Mouse (Mus musculus) midbrain, embryonic 12.5 days (tissue): ENCODE measurements around the gene Accs. TPM values are rescaled to one million over a fixed set of nuclear protein-coding genes. Genes with fewer than 3 reads are reported as not detected.

Source experiments
- ATAC-seq: fragments of 200-750 bp; cut with Nextera tagmentation; 2 replicates; pipeline ENCODE4 v1.8.0; 2017; ENCODE audit warnings: low read depth, moderate TSS enrichment, moderate library complexity; ENCODE audit not compliant: low FRiP score
- H3K27ac ChIP-seq: fragments of 300-500 bp; sonication (generic); replicated peaks from 2 replicates; pipeline ENCODE4 v1.5.1; 2016; ENCODE audit warnings: mild to moderate bottlenecking
- H3K27me3 ChIP-seq: fragments of 300-500 bp; sonication (generic); 2 replicates; pipeline ENCODE4 v1.6.1; 2016; ENCODE audit warnings: mild to moderate bottlenecking
- H3K36me3 ChIP-seq: fragments of 300-500 bp; sonication (generic); 2 replicates; pipeline ENCODE4 v1.6.1; 2016
- H3K4me1 ChIP-seq: fragments of 300-500 bp; sonication (generic); 2 replicates; pipeline ENCODE4 v1.6.1; 2016
- H3K4me2 ChIP-seq: fragments of 300-500 bp; sonication (generic); replicated peaks from 2 replicates; pipeline ENCODE4 v1.6.1; 2016; ENCODE audit warnings: mild to moderate bottlenecking, moderate library complexity
- H3K4me3 ChIP-seq: fragments of 300-500 bp; sonication (generic); 2 replicates; pipeline ENCODE4 v1.5.1; 2016; ENCODE audit warnings: mild to moderate bottlenecking
- H3K9ac ChIP-seq: fragments of 300-500 bp; sonication (generic); replicated peaks from 2 replicates; pipeline ENCODE4 v1.6.1; 2016; ENCODE audit warnings: mild to moderate bottlenecking, moderate library complexity
- H3K9me3 ChIP-seq: fragments of 300-500 bp; sonication (generic); 2 replicates; pipeline ENCODE4 v1.6.1; 2016; ENCODE audit warnings: mild to moderate bottlenecking
- WGBS: fragments of 180-500 bp; shearing (Covaris S2); methylation state at CpG from one replicate; pipeline ENCODE4 v1.1.7; 2016; 5-methylcytosine and 5-hydroxymethylcytosine counted together
- polyA plus RNA-seq: library from polyadenylated mRNA; unstranded; fragments of >200 nt; fragmentation: Nextera tagmentation; extraction: Ambion mirVana; gene quantifications from 2 replicates; pipeline ENCODE4 v1.2.1, GENCODE M21; 2016

The Accs gene
- polyA plus RNA-seq, result 6.7 and 9.1 TPM in 2 replicates

DNA sequence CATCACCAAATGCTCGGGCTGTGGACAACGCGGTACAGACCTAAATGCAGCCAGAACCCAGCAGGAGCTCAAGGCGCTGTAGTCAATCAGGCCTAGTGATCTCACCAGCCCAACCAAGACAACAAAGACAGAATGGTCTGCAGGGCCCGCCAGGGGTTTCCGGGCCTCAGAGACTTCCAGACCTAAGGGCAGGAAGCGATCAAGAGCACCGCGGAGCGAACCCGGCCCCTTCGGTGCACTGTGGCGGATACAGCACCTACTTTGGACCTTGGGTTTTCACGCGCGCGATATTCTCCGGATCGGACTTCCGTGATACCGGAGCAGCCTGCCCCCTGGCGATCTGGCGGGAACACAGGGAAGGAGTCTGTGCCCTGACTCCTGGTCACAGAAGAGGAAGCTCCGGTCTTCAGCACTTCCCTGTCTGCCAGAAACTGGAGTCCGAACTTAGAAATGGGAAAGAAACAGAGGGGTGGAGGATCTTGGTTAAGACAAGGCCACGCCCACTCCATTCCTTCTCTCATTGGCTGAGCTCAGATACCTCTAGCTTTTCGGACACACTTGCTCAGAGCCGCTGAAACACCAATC, at the start of gene Accs:
Gene Accs (minus strand): TSS at position 439 of the 585 bp plus-strand sequence.
- 0 out of 2 replicates have a peak, but pooled peaks cover 14% of the 10 kb centered on the region for H3K36me3 ChIP-seq
- H3K4me3 ChIP-seq, result peak within 1 kb of the TSS; percentile 60
- peak within 1 kb of the TSS; percentile 68 for H3K27ac ChIP-seq
- H3K4me2 ChIP-seq, result peak within 1 kb of the TSS; percentile 68
- peak; percentile 88 for ATAC-seq
- H3K27me3 ChIP-seq, result 0 out of 2 replicates have a peak, but pooled peaks cover 5% of the 10 kb centered on the region
- no peaks in the 10 kb centered on the region for H3K9me3 ChIP-seq
- peaks cover 11% of the 10 kb centered on the region for H3K4me1 ChIP-seq
- under 1% methylated on average over 28 of the region's 28 CpGs for WGBS
- H3K9ac ChIP-seq, result peak within 1 kb of the TSS; percentile 74

DNA sequence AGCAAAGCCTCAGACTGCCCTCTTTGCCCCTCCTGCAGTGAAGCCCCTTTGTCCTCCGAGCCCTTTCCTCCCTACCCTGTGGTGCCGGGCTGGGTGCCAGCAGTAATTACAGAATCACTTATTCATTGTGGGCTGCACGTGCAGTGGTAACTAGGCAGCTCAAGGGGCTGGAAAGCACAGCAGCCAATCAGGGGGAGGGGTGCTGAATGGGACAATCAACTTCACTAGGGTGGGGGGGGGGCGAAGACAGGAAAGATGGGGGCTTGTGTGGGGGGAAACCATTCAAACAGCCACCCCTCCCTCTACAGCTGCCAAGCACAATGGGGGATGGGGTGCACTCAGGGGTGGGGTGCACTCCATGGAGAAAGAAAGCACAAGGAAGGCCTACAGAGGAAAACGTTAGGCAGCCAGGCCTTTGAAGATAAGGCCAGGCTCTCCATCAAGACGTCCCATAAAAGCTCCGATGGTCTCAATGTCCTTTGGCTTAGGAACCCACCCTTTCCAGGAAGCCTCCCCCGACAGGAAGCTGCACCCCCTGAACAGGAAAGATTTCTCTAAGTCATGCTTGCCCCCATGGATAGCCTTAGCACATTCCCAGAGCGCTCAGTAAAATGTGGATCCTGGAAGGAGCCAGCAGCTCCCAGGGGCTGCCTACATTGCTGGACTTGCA, 42.0 kb upstream of the Accs start:
- Histone ChIP-seq H3K9ac (no peak overlapping the region), H3K9me3 (no peaks in the 10 kb centered on the region), H3K27me3 (0 out of 2 replicates have a peak, but pooled peaks cover 4% of the 10 kb centered on the region), H3K4me1 (peaks cover 24% of the 10 kb centered on the region), H3K4me2 (no peak overlapping the region), H3K36me3 (no peaks in the 10 kb centered on the region), H3K27ac (peak overlapping the region; percentile 60), H3K4me3 (no peak overlapping the region)
- WGBS, result 16% methylated on average over 9 of the region's 9 CpGs
- ATAC-seq, result peak; percentile 94

- Histone ChIP-seq H3K4me3 (no peak overlapping the region), H3K4me1 (peaks cover 24% of the 10 kb centered on the region), H3K36me3 (no peaks in the 10 kb centered on the region), H3K9me3 (no peaks in the 10 kb centered on the region), H3K27ac (no peak overlapping the region), H3K27me3 (0 out of 2 replicates have a peak, but pooled peaks cover 4% of the 10 kb centered on the region), H3K4me2 (no peak overlapping the region), H3K9ac (no peak overlapping the region)
- 78% methylated on average over 8 of the region's 8 CpGs for WGBS
- ATAC-seq, result no peak
Measured at GRCm38 (mm10) chr2:93890143-93890542, 40.4 kb upstream of the Accs start.

- Histone ChIP-seq H3K4me1 (peaks cover 24% of the 10 kb centered on the region), H3K27ac (no peak overlapping the region), H3K9me3 (no peaks in the 10 kb centered on the region), H3K36me3 (no peaks in the 10 kb centered on the region), H3K4me3 (no peak overlapping the region), H3K9ac (no peak overlapping the region), H3K27me3 (0 out of 2 replicates have a peak, but pooled peaks cover 4% of the 10 kb centered on the region), H3K4me2 (no peak overlapping the region)
- ATAC-seq, result no peak
- 90% methylated on average over 7 of the region's 7 CpGs for WGBS
Measured at GRCm38 (mm10) chr2:93889071-93889470, 39.3 kb upstream of the Accs start.

GRCm38 (mm10) chr2:93888366-93888765, 38.6 kb upstream of the Accs start:
- Histone ChIP-seq H3K27me3 (no peaks in the 10 kb centered on the region), H3K4me1 (peaks cover 24% of the 10 kb centered on the region), H3K36me3 (no peaks in the 10 kb centered on the region), H3K9me3 (no peaks in the 10 kb centered on the region), H3K27ac (no peak overlapping the region), H3K9ac (no peak overlapping the region), H3K4me3 (no peak overlapping the region), H3K4me2 (no peak overlapping the region)
- ATAC-seq, result no peak
- 92% methylated on average over 6 of the region's 6 CpGs for WGBS

DNA sequence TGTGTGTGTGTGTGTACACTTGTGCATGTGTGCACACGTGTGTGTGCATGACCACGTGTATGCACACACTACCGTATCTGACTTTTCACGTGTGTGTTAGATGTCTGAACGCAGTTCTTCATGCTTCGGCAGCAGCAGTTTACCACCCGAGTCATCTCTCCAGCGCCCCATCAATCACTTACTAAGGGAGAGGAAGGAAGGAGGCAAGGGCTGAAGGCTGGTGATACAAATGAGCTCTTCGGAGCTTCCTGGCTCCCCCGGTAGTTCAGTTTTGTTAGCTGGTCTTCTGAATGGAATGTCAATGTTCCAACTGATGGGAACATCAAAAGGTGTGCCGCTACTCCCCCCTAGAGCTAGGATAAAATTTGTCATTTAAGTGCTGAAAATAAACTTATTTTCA, 37.5 kb upstream of the Accs start:
- Histone ChIP-seq H3K9me3 (no peaks in the 10 kb centered on the region), H3K27me3 (no peaks in the 10 kb centered on the region), H3K4me3 (no peak overlapping the region), H3K4me1 (peaks cover 21% of the 10 kb centered on the region), H3K9ac (no peak overlapping the region), H3K4me2 (no peak overlapping the region), H3K27ac (no peak overlapping the region), H3K36me3 (no peaks in the 10 kb centered on the region)
- no peak for ATAC-seq
- 93% methylated on average over 11 of the region's 11 CpGs for WGBS

GRCm38 (mm10) chr2:93886013-93886794, 36.5 kb upstream of the Accs start:
- ATAC-seq, result no peak
- Histone ChIP-seq H3K9me3 (no peaks in the 10 kb centered on the region), H3K4me1 (peaks cover 10% of the 10 kb centered on the region), H3K27me3 (no peaks in the 10 kb centered on the region), H3K4me2 (no peak overlapping the region), H3K36me3 (no peaks in the 10 kb centered on the region), H3K9ac (no peak overlapping the region), H3K27ac (no peak overlapping the region), H3K4me3 (no peak overlapping the region)
- 70% methylated on average over 10 of the region's 10 CpGs for WGBS

DNA sequence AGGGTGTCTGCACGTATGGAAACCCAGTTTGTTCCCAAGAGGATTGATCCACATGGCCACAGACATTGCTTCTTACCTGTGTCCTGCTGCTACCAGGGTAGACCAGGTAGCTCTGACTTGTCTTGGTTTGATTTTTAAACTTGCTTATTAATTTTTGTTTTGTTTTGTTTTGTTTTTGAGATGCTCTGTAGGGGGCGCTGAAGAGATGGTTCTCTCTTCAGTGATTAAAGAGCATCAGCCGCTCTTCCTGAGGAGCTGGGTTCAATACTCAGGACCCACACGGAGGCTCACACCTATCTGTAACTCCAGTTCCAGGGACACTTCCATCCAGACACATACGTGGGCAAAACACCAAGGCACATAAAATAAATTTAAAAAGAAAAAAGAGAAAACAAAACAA, 33.3 kb upstream of the Accs start:
- H3K9me3 ChIP-seq, result no peaks in the 10 kb centered on the region
- no peak overlapping the region for H3K9ac ChIP-seq
- H3K36me3 ChIP-seq, result no peaks in the 10 kb centered on the region
- H3K4me2 ChIP-seq, result no peak overlapping the region
- no peak for ATAC-seq
- H3K27me3 ChIP-seq, result no peaks in the 10 kb centered on the region
- WGBS, result 55% methylated on average over 5 of the region's 5 CpGs
- no peak overlapping the region for H3K4me3 ChIP-seq
- no peak overlapping the region for H3K27ac ChIP-seq
- no peaks in the 10 kb centered on the region for H3K4me1 ChIP-seq

GRCm38 (mm10) chr2:93881640-93882367, 32.1 kb upstream of the Accs start:
- no peaks in the 10 kb centered on the region for H3K9me3 ChIP-seq
- no peaks in the 10 kb centered on the region for H3K27me3 ChIP-seq
- no peak for ATAC-seq
- H3K9ac ChIP-seq, result no peak overlapping the region
- WGBS, result 90% methylated on average over 9 of the region's 9 CpGs
- no peaks in the 10 kb centered on the region for H3K36me3 ChIP-seq
- H3K27ac ChIP-seq, result no peak overlapping the region
- no peak overlapping the region for H3K4me2 ChIP-seq
- no peaks in the 10 kb centered on the region for H3K4me1 ChIP-seq
- no peak overlapping the region for H3K4me3 ChIP-seq

- no peaks in the 10 kb centered on the region for H3K27me3 ChIP-seq
- H3K4me3 ChIP-seq, result no peak overlapping the region
- WGBS, result 81% methylated on average over 3 of the region's 3 CpGs
- no peaks in the 10 kb centered on the region for H3K36me3 ChIP-seq
- no peak for ATAC-seq
- no peak overlapping the region for H3K27ac ChIP-seq
- H3K4me1 ChIP-seq, result no peaks in the 10 kb centered on the region
- no peak overlapping the region for H3K9ac ChIP-seq
- no peak overlapping the region for H3K4me2 ChIP-seq
- no peaks in the 10 kb centered on the region for H3K9me3 ChIP-seq
Measured at GRCm38 (mm10) chr2:93880981-93881380, 31.2 kb upstream of the Accs start.

- H3K27me3 ChIP-seq, result no peaks in the 10 kb centered on the region
- ATAC-seq, result no peak
- 74% methylated on average over 8 of the region's 8 CpGs for WGBS
Measured at GRCm38 (mm10) chr2:93880450-93880849, 30.7 kb upstream of the Accs start.

More at GRCm38 (mm10) chr2:93880450-93880849, 30.7 kb upstream of the Accs start:
- no peaks in the 10 kb centered on the region for H3K4me1 ChIP-seq
- no peak overlapping the region for H3K27ac ChIP-seq
- H3K36me3 ChIP-seq, result no peaks in the 10 kb centered on the region
- H3K4me3 ChIP-seq, result no peak overlapping the region
- H3K9ac ChIP-seq, result no peak overlapping the region
- no peak overlapping the region for H3K4me2 ChIP-seq
- no peaks in the 10 kb centered on the region for H3K9me3 ChIP-seq
